Mouse (Mus musculus) urinary bladder, adult 2 months (tissue): ENCODE measurements around the gene Cacng3. TPM values are rescaled to one million over a fixed set of nuclear protein-coding genes. Genes with fewer than 3 reads are reported as not detected.

Experiments used
- DNase-seq: peaks from one replicate; pipeline ENCODE4 v3.0.0; 2022; ENCODE audit warnings: low spot score
- polyA plus RNA-seq: library from polyadenylated mRNA; depleted of rRNA; stranded (reverse); fragments of >200 nt; gene quantifications from 2 replicates; pipeline ENCODE4 v1.2.3, GENCODE M21; 2012

Cacng3 gene
- polyA plus RNA-seq, 1 experiment, result 0.01 TPM

DNA sequence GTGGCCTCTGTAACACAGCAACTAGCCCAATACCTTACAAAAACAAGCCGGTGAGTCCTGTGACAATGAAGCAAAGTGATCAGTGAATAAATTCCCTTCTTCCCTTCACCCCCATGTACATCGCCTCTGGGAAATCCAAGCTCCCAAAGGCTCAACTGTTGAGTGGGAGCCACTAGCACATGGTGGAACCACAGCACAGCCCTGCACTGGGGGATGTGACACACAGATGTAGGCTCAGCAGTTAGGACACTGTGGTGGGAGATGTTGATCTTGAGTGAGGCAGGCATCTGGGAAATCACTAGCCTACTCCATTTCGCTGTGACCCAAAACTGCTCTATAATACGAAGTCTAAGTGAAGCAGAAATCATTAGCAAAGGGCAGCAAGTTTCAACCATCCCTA lies 48.2 kb downstream of the Cacng3 start:
- no peak for DNase-seq

DNA sequence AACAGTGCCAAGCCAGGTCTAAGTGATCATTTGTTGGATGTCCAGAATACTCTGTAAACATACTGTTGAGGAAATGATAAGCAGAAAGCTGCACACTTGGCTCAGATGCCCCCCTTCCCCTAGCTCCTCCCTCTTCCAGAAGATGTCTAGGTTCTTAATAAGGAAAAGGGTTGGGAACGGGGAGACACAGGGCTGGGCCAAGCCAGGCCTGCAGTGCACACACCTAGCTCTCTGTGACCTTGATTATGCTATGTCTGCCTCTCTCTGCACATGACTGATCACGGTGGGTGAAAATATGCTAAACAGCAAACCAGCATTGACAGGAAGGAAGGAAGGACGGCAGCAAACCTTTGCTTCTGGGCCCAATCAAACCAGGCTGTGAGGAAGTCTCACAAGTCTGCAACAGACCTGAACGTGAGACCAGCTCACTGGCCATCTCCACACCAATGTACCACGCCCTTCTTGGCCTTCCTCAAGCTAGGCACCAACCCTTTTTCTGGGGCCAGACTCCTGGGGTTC lies 53.1 kb downstream of the Cacng3 start:
- no peak for DNase-seq

DNA sequence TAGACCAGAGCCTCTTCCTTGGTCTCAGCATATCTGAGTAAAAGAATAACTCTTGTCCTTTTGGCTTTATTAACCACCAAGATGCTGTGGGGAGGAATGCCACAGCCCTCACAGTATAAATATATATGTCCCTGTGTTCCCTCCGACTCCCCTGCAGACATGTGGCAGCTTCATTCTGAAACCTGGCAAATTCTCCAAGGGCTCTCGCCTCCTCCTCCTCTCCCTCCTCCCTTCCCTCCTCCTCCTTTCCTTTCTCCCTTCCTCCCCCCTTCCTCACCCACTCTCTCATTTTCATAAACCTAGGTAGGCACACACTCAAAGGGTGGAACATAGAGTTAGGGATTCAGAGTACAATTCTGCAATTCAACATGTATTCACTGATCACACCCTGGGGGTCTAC lies 56.1 kb downstream of the Cacng3 start:
- no peak for DNase-seq

DNA sequence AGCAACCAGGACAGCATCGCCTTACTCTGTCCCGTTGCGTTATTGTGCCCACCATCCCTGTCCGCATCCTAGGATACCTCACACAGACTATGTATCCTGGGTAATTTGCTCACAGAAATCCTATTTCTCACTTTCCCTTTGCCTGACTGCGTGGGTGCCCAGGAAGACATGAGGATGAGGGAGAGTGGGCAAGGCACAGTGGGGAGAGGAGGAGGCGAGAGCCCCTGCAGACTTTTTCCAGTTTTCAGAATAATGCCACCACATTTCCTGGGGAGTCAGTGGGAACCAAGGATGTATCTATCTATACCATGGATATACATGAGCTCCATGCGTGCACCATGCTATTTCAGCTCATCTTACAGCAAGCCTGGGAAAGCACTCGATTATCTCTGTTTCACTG lies 57.9 kb downstream of the Cacng3 start:
- no peak for DNase-seq

DNA sequence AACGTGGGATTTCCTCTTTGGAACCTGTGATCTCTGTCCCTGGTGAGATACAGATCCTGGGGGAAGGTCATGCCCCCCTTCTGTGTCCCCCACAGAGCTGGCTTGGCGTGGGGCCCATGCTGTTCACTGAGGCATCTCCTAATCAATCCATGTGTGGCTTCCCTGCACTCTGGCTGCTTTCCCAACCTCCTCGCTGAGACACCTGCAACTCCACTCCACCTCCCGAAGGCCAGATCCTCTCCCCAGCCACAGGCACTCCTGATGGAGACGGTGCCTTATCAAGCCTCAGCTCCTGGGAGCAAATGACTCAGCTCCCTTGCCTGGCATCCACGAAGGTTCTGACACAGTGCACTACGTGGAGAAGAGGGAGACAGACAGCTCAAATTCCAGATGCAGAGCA lies 58.6 kb downstream of the Cacng3 start:
- no peak for DNase-seq

DNA sequence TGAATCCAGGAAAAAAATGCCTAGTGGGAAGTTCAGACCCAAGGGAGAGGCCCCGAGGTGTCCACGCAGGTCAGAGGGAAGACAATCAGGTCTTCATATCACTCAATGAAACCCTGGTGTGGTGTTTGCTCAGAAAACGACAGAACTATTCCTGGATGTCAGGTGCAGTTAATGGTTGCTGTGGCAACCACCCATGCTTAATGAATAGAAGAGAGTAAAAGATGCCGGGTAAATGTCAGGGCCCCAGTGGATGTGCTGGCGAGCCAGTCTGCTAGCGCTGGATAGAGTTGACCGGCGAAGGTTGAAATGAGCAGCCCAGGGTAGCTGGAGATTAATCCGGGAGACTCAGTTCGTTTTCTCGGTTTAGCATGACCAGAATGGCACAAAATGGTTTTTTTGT lies 65.0 kb downstream of the Cacng3 start:
- DNase-seq, result no peak

DNA sequence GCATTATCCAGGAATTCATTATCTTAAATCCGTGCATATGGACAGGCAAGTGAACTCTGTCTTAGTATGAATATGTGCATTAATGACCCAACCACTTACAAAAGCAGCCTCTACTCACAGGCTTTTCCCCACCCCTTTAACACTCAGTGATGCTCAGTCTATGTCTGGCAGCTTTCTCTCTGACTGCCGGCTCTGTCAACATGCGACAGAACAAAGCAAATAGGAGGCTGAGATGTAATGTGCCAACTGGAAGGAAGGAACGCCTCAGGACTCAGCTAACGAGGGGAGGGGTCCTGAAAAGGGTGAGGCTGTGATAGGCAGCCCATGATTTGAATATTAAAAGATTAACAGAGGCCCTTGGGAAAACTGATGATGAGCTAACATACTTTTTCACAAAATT lies 68.2 kb downstream of the Cacng3 start:
- no peak for DNase-seq

DNA sequence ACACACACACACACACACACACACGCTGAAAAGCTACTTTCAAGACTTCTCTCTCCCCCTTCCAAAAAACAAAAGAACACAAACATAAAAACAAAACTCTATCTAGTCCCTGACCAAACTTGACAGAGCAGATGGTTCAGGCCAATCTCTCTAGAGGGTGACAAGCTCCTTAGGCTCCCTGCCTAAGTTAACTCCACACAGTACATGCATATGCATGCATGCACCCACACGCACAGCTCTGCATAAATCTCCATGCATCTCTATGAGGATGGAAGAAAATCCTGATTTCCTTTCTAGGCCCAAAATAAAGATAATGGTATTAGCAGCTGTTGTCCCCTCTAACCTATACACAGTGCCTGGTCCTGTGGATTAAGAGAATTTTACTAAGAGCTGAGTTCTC lies 70.4 kb downstream of the Cacng3 start:
- DNase-seq, result no peak

DNA sequence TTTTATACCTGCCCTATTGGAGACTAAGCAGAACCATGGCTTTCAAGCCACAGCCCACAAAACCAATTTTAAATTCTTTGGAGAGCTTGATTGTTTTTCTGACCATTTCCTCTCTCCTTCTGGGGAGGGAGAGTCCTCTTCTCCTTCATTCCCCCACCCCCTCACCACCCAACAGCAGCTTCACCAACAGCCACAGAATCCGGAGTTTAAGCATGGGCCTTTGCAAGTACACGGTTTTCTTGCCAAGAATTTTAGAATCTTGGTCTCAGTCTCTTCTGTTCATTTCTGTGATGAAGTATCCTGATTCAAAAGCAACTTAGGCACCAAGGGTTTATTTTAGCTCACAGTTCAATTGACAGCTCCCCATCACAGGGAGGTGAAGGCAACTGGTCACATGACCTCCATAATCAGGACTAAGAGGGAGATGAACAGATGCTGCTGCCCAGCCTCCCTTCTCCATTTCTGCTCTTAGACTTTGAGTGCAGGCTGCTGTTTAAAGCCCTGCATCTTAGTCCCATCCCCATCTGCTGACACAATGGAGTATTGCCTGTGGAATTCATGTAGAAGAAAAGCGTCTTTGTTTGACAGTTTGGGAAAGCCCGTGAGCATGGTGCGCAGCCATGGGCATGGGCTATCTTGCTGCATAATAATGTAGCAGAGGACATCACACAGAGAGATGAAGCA lies 85.8 kb downstream of the Cacng3 start:
- DNase-seq, result no peak

DNA sequence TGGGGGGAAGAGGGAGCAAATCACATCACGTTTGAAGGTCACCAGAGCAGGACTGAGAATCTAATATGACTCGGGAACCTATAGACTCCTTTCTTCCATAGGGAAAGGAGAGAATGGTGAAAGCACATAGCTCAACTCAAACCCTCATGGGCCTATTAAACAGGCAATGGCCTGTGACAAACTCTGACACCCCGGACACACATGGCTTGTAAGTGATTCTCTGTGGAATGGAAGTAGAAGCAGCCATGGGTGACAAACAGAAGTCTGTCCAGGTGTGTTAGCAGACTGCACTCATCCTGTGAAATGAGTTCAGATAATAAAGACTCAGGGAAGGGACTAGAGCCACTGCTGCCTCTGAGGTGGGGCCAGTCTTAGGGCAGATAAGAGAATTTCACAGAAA lies 88.4 kb downstream of the Cacng3 start:
- no peak for DNase-seq

DNA sequence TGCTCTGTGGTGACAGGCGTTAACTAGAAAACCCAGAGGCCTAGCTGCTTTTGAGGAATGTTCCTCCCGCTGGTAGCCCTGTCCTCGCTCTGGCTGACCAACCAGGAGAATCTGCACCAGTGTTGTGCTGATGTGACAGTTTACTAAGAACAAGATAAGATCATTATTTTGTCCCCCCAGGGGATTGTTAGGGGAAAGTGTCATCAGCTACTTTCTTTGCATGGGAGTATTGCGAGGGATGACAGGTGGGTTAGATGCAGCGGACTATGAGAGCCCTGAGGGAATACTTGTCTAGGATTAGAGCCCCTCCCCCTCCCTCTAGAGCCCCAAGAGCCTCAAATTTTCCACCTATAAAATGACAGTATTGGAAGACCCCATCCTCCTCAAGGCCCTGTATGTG lies 94.2 kb downstream of the Cacng3 start:
- no peak for DNase-seq

DNA sequence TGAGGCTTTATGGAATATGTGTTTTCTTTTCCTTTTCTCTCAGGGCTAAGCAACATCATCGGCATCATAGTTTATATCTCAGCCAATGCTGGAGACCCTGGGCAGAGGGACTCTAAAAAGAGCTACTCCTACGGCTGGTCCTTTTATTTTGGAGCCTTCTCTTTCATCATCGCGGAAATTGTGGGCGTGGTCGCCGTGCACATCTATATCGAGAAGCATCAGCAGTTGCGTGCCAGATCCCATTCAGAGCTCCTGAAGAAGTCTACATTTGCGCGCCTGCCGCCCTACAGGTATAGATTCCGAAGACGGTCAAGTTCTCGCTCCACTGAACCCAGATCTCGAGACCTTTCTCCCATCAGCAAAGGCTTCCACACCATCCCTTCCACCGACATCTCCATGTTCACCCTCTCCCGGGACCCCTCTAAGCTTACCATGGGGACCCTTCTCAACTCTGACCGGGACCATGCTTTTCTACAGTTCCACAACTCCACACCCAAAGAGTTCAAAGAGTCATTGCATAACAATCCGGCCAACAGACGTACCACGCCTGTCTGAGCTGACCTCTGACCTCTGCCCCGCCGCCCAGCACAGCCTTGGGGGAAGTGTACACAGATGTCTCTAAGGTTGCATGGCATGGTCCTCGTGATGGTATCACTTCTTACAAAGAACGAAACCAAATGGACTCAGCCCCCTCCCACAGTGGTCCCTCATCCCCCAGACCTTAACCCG lies 98.2 kb downstream of the Cacng3 start:
- DNase-seq, result no peak

DNA sequence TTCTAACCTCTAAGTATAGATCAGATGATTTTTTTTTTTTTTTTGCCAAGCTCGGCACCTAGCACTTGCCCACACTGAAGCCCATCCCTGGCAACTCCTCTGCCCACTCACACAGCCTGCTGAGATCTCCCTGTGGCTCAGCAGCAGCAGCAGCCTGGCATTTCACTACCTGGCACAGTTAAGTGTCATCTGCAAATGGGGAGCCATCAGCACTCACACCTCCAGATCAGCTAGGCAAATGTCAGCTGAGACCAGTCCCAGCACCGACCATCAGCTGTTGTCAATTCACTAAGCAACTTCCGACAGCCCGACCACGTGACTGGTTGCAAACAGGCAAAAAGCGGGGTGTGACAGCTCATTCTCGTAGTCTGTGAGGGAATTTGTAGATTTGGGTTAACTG lies 109.3 kb downstream of the Cacng3 start:
- DNase-seq, result no peak

DNA sequence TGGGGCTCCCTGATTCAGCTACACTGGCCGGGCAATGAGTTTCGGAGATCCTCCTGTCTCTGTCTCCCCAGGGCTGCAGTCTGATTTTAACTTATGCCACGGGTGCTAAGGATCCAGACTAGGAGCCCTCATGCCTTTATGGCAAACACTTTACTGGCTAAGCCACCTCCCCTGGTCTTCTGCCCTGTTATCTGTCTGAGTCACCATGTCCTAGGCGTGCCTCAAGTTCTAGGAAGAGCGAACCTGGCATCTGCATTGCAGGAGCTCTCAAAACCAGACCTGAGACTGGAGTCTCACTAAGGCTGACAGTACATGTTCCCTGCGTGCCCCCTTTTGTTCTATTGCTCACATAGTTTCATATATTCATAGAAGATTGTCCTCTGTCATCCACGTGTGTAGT lies 119.6 kb downstream of the Cacng3 start:
- DNase-seq, result no peak

DNA sequence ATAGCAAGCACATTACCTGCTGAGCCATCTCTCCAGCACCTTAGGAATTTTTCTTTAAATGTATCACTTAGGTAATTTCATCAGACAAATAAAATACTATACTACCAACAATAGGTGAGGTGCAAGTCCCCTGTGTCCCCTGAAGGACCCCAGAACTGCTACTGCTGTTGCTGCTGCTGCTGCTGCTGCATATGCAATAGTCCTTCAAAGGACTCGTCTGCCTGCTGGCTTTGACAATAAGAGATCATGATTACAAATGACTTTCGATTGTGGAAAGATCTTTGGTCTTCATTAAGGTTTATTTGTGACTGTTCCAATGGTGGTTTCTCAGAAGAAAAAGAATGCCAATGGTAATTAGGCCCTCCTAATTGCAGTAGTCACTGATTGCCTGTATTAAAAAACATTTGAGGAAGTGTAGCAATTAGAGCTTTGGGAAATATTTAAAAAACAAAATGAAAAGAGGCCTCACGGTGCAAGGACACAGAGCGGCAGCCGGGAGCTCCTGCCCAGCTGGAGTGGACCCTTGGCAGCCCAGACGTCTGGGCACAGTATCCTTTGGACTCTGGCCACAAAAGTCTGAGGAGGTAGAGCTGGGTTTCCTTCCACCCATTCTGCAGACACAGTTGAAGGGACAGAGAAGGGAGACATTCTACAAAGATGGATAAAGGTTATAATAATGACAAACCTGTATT lies 123.5 kb downstream of the Cacng3 start:
- no peak for DNase-seq

DNA sequence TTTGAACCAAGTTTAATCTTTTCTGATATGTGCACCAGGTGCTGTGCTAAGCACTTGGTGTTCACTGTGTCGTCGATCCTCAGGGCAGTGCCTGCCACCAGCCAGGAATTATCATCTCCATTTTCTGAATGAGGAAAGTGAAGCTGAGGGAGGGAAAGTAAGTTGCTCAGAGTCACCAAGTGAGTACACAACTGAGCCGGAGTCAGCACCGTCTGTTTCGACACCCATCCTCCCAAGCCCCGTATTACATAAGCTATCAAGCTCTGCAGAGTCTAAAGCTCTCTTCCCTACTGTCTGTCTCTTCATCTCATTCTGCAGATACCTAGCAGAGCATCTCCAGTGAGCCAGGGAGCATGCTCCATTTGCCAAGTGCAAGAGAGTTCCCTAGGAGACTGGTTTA lies 124.8 kb downstream of the Cacng3 start:
- DNase-seq, result no peak

DNA sequence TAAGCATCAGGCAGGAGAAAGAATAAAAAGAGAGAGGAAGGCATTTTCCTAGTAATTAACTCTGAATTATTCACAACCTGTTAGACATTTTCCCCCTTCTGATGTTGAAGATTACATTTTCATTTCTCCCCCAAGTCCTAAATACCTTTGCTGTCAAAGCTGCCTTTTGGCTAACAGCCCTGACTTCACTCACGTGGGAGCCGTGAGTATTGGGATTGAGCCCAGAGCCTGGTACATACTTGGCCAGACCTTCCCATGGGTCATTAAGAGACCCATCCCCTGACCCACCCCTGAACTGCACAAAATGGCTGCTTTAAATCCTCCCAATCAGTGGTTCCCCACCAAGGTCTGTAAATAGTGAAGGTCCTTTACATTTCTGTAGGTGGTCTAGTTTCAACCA lies 130.5 kb downstream of the Cacng3 start:
- no peak for DNase-seq

DNA sequence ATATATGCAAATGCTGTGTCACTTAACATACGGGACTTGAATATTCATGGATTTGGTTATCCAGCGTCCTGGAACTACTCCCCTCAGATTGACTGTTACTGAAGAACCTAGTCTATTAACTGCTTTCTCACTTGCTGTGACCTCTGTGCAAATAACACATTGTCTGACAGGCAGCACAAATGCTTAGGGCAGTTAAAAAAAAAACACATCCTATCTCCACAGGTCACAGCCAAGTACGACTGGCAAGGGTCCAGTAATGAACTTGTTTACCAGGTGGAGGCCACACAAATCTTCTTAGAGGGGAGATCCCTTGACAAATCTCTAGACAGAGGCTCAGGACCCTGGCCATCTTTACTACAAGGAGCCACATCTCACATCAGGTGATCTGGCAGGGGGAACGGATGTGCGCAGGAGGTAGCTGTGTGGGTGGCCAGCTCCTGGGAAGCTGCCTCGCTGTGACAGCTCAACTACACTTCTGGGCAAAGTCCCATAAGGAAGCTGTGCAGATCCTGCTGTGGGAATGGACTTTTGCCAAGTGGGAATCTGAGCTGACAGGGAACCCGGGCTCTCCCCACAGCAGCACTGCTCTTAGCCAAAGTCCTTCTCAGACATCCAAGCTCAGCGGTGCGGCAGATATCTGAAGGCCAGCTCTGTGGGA lies 133.7 kb downstream of the Cacng3 start:
- DNase-seq, result no peak

DNA sequence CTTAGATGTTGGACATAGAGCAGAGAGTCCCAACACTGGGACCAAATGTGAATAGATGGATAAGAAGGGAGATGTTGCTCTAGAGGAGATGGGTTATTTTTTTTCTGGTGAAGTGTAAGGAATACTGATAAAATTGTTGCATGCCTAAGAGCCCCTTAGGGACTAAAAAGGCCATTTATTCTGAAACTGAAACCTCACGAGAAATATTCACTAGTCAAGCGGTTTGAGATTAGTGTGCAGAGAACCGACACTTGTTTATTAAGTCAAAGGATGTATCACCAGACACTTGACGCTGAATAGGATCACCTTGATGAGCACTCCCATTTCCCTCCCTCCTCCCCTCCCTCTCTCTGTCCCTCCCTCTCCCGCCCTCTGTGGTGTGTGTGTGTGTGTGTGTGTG lies 136.2 kb downstream of the Cacng3 start:
- no peak for DNase-seq

DNA sequence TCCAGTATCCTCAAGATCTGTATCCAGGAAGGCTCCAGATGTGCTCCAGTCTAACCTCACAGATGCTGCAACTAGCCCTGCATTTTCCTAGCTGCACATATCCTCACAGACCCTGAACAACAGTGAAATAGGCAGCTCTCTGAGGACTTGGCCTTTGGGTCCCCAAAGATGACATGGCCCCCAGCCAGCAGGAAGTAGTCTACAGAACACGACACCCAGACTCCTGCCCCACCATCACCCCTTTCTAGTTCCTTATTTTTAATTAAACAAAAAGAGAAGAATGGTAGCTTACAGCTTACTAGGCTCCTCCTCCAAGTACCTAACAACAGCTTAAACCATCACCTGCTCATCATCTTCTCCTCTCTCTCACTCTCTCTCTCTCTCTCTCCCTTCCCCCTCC lies 143.4 kb downstream of the Cacng3 start:
- no peak for DNase-seq

DNA sequence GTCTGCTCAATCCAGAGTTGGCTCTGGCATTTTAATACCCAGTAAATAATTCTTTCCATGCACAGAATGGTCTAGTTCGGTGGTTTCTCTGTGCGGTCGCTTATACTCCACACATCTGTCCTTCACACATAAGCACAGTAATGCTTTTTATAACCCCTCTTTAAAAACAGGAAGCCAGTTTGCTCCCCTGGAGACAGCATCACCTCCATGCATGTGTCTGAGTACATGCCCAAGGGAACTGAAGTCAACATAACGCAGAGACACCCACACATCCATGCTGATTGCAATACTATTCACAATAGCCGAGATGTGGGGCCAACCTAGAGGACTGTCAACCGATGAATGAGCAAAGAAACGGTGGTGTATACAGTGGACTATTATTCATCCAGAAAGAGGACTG lies 147.3 kb downstream of the Cacng3 start:
- no peak for DNase-seq
